Mouse (Mus musculus) CH12.LX (cell line): Measurements from ENCODE around the gene Gata2.

Experiments used
- CHD2 ChIP-seq: IDR thresholded peaks from 2 replicates; pipeline ENCODE4 v1.6.1; 2011; ENCODE audit warnings: low read length, improper control_type of control experiment
- CTCF ChIP-seq, 2 experiments: IDR thresholded peaks in 1 of 2; conservative IDR thresholded peaks in 1 of 2; 2 replicates each; pipeline ENCODE4 v1.5.1; 2011 to 2012; ENCODE audit warnings: low read depth in 2 of 2, low read length in 2 of 2, improper control_type of control experiment in 1 of 2, inconsistent platforms in 1 of 2, mild to moderate bottlenecking in 1 of 2, moderate library complexity in 1 of 2
- EP300 ChIP-seq: IDR thresholded peaks from 2 replicates; pipeline ENCODE4 v1.6.1; 2011; ENCODE audit warnings: low read length, improper control_type of control experiment
- IRF4 ChIP-seq: IDR thresholded peaks from 2 replicates; pipeline ENCODE4 v1.6.1; 2014; ENCODE audit warnings: low read depth, mild to moderate bottlenecking, inconsistent platforms, low read length, improper control_type of control experiment
- JUN ChIP-seq: IDR thresholded peaks from 2 replicates; pipeline ENCODE4 v1.6.1; 2011; ENCODE audit warnings: low read depth, mild to moderate bottlenecking, low read length, improper control_type of control experiment, moderate library complexity; ENCODE audit not compliant: insufficient read depth
- KAT2A ChIP-seq: IDR thresholded peaks from 2 replicates; pipeline ENCODE4 v1.6.1; 2012; ENCODE audit warnings: low read length, improper control_type of control experiment, inconsistent platforms; ENCODE audit not compliant: insufficient replicate concordance
- MAX ChIP-seq: IDR thresholded peaks from 2 replicates; pipeline ENCODE4 v1.6.1; 2011; ENCODE audit warnings: low read length, improper control_type of control experiment
- MEF2A ChIP-seq: IDR thresholded peaks from 2 replicates; pipeline ENCODE4 v1.6.1; 2014; ENCODE audit warnings: low read depth, mild to moderate bottlenecking, inconsistent platforms, low read length, improper control_type of control experiment, borderline replicate concordance
- NRF1 ChIP-seq: IDR thresholded peaks from 2 replicates; pipeline ENCODE4 v1.6.1; 2014; ENCODE audit warnings: low read depth, mild to moderate bottlenecking, inconsistent platforms, low read length, improper control_type of control experiment, moderate library complexity
- PAX5 ChIP-seq: IDR thresholded peaks from 2 replicates; pipeline ENCODE4 v1.6.1; 2012; ENCODE audit warnings: low read length, inconsistent platforms, mixed read lengths
- POLR2A ChIP-seq: IDR thresholded peaks from 2 replicates; pipeline ENCODE4 v1.6.1; 2011; ENCODE audit warnings: low read depth, mild to moderate bottlenecking, improper control_type of control experiment, low read length
- ZNF384 ChIP-seq: IDR thresholded peaks from 2 replicates; pipeline ENCODE4 v1.6.1; 2012; ENCODE audit warnings: low read depth, low read length, improper control_type of control experiment, inconsistent platforms

DNA sequence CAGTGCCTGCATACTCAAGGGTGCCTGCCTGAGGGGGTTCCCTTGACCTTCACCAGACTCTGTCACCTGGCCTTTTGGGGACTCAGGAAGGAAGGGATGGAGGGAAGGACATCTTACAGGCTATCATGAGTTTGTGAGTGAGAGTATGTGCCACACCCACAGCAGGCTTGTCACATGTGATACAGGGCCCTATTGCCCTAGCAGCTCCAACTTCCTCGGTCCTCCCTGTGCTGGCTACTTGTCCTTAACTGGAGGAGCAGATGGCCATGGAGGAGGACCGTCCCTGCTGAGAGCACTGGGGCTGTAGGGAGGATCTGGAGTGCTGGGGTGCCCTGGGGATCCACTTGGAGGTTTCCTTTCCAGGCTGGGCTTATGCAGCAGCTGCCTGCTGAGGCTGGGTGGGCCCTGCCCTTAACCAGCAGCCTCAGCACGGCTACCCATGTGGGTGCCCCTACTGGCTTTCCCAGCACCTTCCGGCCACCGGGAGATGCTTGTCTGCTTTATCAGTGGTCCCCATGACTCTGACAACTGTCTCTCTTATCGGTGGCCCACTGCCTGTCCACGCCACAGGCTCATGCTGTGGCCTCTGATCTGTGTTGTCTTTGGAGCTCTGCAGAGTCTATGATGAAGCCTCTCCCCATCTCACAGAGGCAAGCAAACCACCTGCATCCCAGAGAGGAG, 58.2 kb downstream of the Gata2 start:
- TF ChIP-seq CTCF (conservative IDR thresholded peaks at IDR 0.05 in 1 of 2, IDR thresholded peaks at IDR 0.05 in 1 of 2; ENCODE audit: low read depth in 2 of 2, low read length in 2 of 2) (no peak), MAX (no peak), NRF1 (no peak), POLR2A (no peak), ZNF384 (no peak), IRF4 (no peak), JUN (no peak), KAT2A (no peak), EP300 (no peak), CHD2 (no peak), MEF2A (no peak), PAX5 (no peak)
